Mouse (Mus musculus): ENCODE results near the gene 4933415F23Rik. TPM values are rescaled to one million over a fixed set of nuclear protein-coding genes. Genes with fewer than 3 reads are reported as not detected.
A peak's percentile ranks its signal among the peaks of the same experiment; 100 is the strongest.

Gene 4933415F23Rik
- polyA plus RNA-seq, 1 experiment from 2014 or later, result not detected

DNA sequence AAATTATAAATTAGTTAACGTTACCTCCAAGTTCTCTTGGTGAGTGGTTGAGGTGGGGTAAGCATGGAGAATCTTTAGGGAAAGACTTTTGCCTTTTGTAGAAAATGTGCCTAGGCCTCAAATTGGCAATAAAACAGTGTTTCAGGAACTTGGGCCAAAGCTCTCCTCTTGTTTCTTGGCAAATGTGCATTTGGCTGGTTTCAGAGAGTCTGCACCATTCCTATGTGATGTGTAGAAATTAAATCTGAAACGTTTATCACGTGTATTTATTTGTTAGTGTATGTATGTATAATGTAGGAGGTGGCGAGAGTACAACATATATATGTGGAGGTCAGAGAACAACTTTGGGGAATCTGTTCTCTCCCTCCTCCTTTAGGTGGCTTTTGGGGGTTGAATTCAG, 4.1 kb downstream of the 4933415F23Rik start:
- H3K27me3 ChIP-seq, result no peaks in the 10 kb centered on the region
- no peak overlapping the region for H3K27ac ChIP-seq (replicated peaks)
- no peaks in the 10 kb centered on the region for H3K36me3 ChIP-seq
- no peak overlapping the region for H3K9ac ChIP-seq (replicated peaks)
- no peak overlapping the region for H3K4me3 ChIP-seq
- H3K9me3 ChIP-seq, result no peaks in the 10 kb centered on the region
- 77% methylated on average over 4 of the region's 4 CpGs for WGBS
- ATAC-seq (replicated peaks), result peak; percentile 61; the same call in 1 of the 2 replicates
- no peak overlapping the region for H3K4me2 ChIP-seq (replicated peaks)
- 0 out of 2 replicates have a peak, but pooled peaks cover 3% of the 10 kb centered on the region for H3K4me1 ChIP-seq

DNA sequence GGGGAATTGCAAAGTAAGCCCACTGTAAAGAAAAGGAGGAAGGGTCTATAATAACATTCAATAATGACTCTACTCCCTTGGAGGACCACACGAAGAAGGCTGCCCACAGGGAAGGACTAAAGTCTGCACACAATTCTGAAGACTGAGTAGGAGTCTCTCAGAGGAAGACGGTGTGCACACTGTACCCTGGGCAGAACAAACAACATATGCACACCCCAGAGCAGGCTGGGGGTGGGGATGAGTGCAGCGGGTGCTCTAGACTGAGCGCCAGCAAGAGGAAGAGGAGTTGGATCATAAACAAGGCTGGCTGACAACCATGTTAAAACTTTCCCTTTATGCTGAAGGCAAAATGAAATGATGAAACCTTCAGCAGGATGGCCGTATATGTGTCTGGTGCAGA, 34.3 kb downstream of the 4933415F23Rik start:
- 89% methylated on average over 5 of the region's 5 CpGs for WGBS

DNA sequence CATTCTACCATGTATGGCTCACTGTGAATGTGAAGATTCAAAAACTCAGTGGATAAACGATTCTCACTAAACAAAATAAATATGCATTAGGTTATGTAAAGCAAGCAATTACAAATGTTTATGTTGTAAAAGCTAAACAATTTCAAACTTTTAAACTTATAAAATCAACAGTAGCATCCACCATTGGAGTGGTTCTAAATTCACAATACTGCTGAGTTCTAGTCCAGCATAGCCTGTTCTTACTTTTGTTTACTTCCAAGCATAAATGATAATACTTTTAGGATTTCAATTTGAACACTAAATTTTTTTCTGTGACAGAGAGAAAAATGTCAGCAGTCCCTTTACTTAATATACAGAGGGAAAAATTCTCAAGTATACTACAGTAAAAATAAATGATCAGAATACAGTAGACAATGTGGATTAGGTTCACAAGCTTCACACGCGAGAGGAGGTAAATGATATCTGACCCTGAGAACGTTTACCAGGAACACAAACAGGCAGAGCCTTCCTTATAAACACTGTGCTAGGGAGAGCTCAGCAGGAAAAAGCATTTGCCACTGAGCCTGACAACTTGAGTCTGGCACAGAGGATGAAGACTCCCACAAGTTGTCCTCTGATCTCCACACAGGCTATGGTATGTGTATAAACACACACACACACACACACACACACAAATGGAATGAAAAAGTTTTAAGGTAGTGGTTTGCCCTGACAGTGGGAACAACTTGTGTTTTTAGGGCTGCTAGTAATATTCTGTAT, 37.2 kb downstream of the 4933415F23Rik start:
- ATAC-seq (replicated peaks), result no peak
- no peaks in the 10 kb centered on the region for H3K27me3 ChIP-seq
- no peak overlapping the region for H3K4me2 ChIP-seq (replicated peaks)
- H3K36me3 ChIP-seq, result no peaks in the 10 kb centered on the region
- H3K9ac ChIP-seq (replicated peaks), result no peak overlapping the region
- WGBS, result 75% methylated on average over 4 of the region's 4 CpGs
- no peak overlapping the region for H3K27ac ChIP-seq (replicated peaks)
- no peak overlapping the region for H3K4me3 ChIP-seq
- no peaks in the 10 kb centered on the region for H3K4me1 ChIP-seq
- H3K9me3 ChIP-seq, result no peaks in the 10 kb centered on the region

More for the DNA sequence above, 34.3 kb downstream of the 4933415F23Rik start:
- H3K4me2 ChIP-seq (replicated peaks), result no peak overlapping the region
- H3K4me1 ChIP-seq, result no peaks in the 10 kb centered on the region
- H3K9ac ChIP-seq (replicated peaks), result no peak overlapping the region
- H3K4me3 ChIP-seq, result no peak overlapping the region
- H3K27me3 ChIP-seq, result no peaks in the 10 kb centered on the region
- no peaks in the 10 kb centered on the region for H3K9me3 ChIP-seq
- H3K36me3 ChIP-seq, result no peaks in the 10 kb centered on the region
- no peak overlapping the region for H3K27ac ChIP-seq (replicated peaks)
- no peak for ATAC-seq (replicated peaks)

DNA sequence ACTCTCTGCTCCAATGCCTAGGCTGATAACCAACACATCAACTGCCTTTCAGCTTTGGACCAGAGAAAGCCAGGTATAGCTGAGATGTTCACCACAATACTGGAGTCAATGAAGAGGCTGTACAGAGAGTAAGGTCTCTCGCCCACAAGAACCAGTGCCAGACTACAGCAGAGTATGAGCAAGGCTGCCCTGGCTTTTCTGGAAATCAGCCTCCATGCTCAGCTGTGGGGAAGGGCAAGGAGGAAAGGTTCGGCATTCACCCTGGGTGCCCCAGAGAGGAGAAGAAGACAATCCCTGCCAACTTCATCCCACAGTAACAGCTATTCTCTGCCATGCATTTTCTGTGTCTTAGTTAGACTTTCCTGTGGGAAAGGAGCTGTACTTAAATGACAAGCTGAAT, 38.1 kb downstream of the 4933415F23Rik start:
- 87% methylated on average over 2 of the region's 2 CpGs for WGBS

DNA sequence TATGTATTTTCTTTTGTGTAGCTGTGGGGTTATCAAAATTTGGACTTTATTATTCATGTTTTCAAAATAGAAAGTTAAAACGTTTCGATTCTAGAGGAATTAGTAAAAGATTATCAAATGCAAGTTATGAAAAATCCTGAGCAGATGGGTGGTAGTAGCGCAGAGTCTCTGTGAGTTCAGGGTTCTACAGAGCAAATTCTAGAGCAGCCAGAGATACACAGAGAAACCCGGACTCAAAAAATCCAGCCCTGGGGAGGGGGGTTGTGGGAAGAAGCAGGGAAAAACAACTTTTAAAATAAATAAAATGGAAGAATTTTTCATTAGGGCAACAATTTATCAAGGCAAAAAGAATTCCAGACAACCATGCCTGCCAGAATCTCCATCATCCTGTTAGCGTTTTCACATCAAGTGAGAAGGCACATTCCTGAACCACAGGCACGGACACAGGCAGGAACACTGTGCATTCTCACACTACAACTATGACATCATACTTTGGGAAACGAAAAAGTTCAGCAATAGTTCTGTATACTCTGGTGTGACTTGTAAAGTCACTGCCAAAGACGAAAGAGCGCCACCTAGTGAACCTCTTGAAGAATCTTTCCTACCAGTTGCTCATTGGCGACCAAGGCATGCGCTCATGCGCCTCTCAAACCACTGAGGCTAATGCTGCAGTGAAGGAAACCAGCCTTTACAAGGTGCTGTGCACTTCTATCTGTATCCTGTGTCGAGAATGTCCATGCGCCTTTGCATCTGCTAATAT, 40.3 kb downstream of the 4933415F23Rik start:
- no peak overlapping the region for H3K4me2 ChIP-seq (replicated peaks)
- no peaks in the 10 kb centered on the region for H3K9me3 ChIP-seq
- WGBS, result 26% methylated on average over 14 of the region's 14 CpGs
- no peak overlapping the region for H3K9ac ChIP-seq (replicated peaks)
- no peak overlapping the region for H3K4me3 ChIP-seq
- peak; percentile 93 for ATAC-seq (replicated peaks)
- H3K4me1 ChIP-seq, result no peaks in the 10 kb centered on the region
- H3K27ac ChIP-seq (replicated peaks), result no peak overlapping the region
- H3K36me3 ChIP-seq, result no peaks in the 10 kb centered on the region
- no peaks in the 10 kb centered on the region for H3K27me3 ChIP-seq

More for the DNA sequence above, 38.1 kb downstream of the 4933415F23Rik start:
- no peaks in the 10 kb centered on the region for H3K4me1 ChIP-seq
- no peak overlapping the region for H3K9ac ChIP-seq (replicated peaks)
- no peak overlapping the region for H3K4me3 ChIP-seq
- no peaks in the 10 kb centered on the region for H3K9me3 ChIP-seq
- no peak for ATAC-seq (replicated peaks)
- no peaks in the 10 kb centered on the region for H3K27me3 ChIP-seq
- no peaks in the 10 kb centered on the region for H3K36me3 ChIP-seq
- H3K27ac ChIP-seq (replicated peaks), result no peak overlapping the region
- no peak overlapping the region for H3K4me2 ChIP-seq (replicated peaks)

DNA sequence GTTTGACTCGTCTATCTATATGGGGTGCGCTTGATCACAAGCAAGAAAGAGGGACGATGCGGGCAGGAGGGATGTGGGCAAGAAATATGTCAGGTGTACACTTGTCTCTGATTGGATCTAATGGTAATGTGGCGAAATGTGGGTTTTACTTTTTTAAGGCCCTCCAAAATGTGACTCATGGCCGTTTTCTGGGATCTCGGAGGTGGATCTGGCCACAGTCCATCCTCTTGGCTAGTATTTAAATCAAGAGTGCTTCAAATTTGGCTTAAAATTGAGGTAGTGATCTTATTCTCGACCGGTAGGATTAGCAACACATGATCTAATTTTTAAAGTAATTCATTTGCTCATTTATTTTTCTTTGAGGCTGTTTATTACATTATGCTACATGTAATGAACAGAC, 42.0 kb downstream of the 4933415F23Rik start:
- H3K27me3 ChIP-seq, result no peaks in the 10 kb centered on the region
- 88% methylated on average over 9 of the region's 9 CpGs for WGBS

More for the DNA sequence above, 42.0 kb downstream of the 4933415F23Rik start:
- no peak overlapping the region for H3K27ac ChIP-seq (replicated peaks)
- no peak for ATAC-seq (replicated peaks)
- H3K36me3 ChIP-seq, result no peaks in the 10 kb centered on the region
- no peaks in the 10 kb centered on the region for H3K4me1 ChIP-seq
- H3K4me2 ChIP-seq (replicated peaks), result no peak overlapping the region
- H3K4me3 ChIP-seq, result no peak overlapping the region
- no peak overlapping the region for H3K9ac ChIP-seq (replicated peaks)
- no peaks in the 10 kb centered on the region for H3K9me3 ChIP-seq
